Mouse (Mus musculus): ENCODE measurements around the gene Atxn1. TPM values are rescaled to one million over a fixed set of nuclear protein-coding genes. Genes with fewer than 3 reads are reported as not detected.

Atxn1 gene
- total RNA-seq, 2 experiments from 2014 or later, result 145 to 169 TPM

- intact Hi-C loops (cut with DNase I), result no loop called here
- DNase-seq (ENCODE audit: low spot score in 2 of 2), result no peak
These were observed 332.7 kb downstream of the Atxn1 start for GRCm38 (mm10) chr13:45632133-45632532.

- no peak for DNase-seq (ENCODE audit: low spot score in 2 of 2)
- intact Hi-C loops (cut with DNase I), result no loop called here
These were observed 334.1 kb downstream of the Atxn1 start for GRCm38 (mm10) chr13:45630518-45631290.

- intact Hi-C loops (cut with DNase I), result no loop called here
- DNase-seq (ENCODE audit: low spot score in 2 of 2), result no peak
These were observed 335.1 kb downstream of the Atxn1 start for GRCm38 (mm10) chr13:45629750-45630149.

GRCm38 (mm10) chr13:45628341-45628740 is 336.5 kb downstream of the Atxn1 start:
- DNase-seq (ENCODE audit: low spot score in 2 of 2), result no peak
- intact Hi-C loops (cut with DNase I), result no loop called here

GRCm38 (mm10) chr13:45627206-45627751 is 337.5 kb downstream of the Atxn1 start:
- intact Hi-C loops (cut with DNase I), result no loop called here
- DNase-seq (ENCODE audit: low spot score in 2 of 2), result no peak

GRCm38 (mm10) chr13:45625740-45626139 is 339.1 kb downstream of the Atxn1 start:
- DNase-seq (ENCODE audit: low spot score in 2 of 2), result no peak
- intact Hi-C loops (cut with DNase I), result no loop called here

- DNase-seq (ENCODE audit: low spot score in 2 of 2), result peak in 1 of 2 experiments; percentile 60
- intact Hi-C loops (cut with DNase I), result no loop called here
These were observed 341.0 kb downstream of the Atxn1 start for GRCm38 (mm10) chr13:45623846-45624245.

GRCm38 (mm10) chr13:45622871-45623546 is 341.8 kb downstream of the Atxn1 start:
- no peak for DNase-seq (ENCODE audit: low spot score in 2 of 2)
- intact Hi-C loops (cut with DNase I), result no loop called here

- DNase-seq (ENCODE audit: low spot score in 2 of 2), result no peak
- intact Hi-C loops (cut with DNase I), result no loop called here
These were observed 344.1 kb downstream of the Atxn1 start for GRCm38 (mm10) chr13:45620687-45621086.

GRCm38 (mm10) chr13:45620281-45620680 is 344.5 kb downstream of the Atxn1 start:
- intact Hi-C loops (cut with DNase I), result no loop called here

GRCm38 (mm10) chr13:45617988-45618387 is 346.8 kb downstream of the Atxn1 start:
- intact Hi-C loops (cut with DNase I), result no loop called here
- DNase-seq (ENCODE audit: low spot score in 2 of 2), result no peak

More at GRCm38 (mm10) chr13:45620281-45620680, 344.5 kb downstream of the Atxn1 start:
- no peak for DNase-seq (ENCODE audit: low spot score in 2 of 2)

GRCm38 (mm10) chr13:45614762-45615161 is 350.0 kb downstream of the Atxn1 start:
- DNase-seq (ENCODE audit: low spot score in 2 of 2), result peak; percentile 72 to 86
- intact Hi-C loops (cut with DNase I), result no loop called here

- intact Hi-C loops (cut with DNase I), result no loop called here
- peak; percentile 65 to 90 for DNase-seq (ENCODE audit: low spot score in 2 of 2)
These were observed 351.5 kb downstream of the Atxn1 start for GRCm38 (mm10) chr13:45613346-45613745.

GRCm38 (mm10) chr13:45611554-45611953 is 353.3 kb downstream of the Atxn1 start:
- DNase-seq (ENCODE audit: low spot score in 2 of 2), result no peak
- intact Hi-C loops (cut with DNase I), result no loop called here

GRCm38 (mm10) chr13:45609461-45609860 is 355.3 kb downstream of the Atxn1 start:
- intact Hi-C loops (cut with DNase I), result no loop called here
- no peak for DNase-seq (ENCODE audit: low spot score in 2 of 2)

GRCm38 (mm10) chr13:45608593-45608992 is 356.2 kb downstream of the Atxn1 start:
- intact Hi-C loops (cut with DNase I), result no loop called here
- DNase-seq (ENCODE audit: low spot score in 2 of 2), result no peak

GRCm38 (mm10) chr13:45607946-45608345 is 356.9 kb downstream of the Atxn1 start:
- DNase-seq (ENCODE audit: low spot score in 2 of 2), result peak in 1 of 2 experiments; percentile 37

GRCm38 (mm10) chr13:45603636-45604035 is 361.2 kb downstream of the Atxn1 start:
- DNase-seq (ENCODE audit: low spot score in 2 of 2), result no peak
- intact Hi-C loops (cut with DNase I), result no loop called here

More at GRCm38 (mm10) chr13:45607946-45608345, 356.9 kb downstream of the Atxn1 start:
- intact Hi-C loops (cut with DNase I), result no loop called here

- intact Hi-C loops (cut with DNase I), result no loop called here
- no peak for DNase-seq (ENCODE audit: low spot score in 2 of 2)
These were observed 364.4 kb downstream of the Atxn1 start for GRCm38 (mm10) chr13:45600443-45600842.

- intact Hi-C loops (cut with DNase I), result no loop called here
- no peak for DNase-seq (ENCODE audit: low spot score in 2 of 2)
These were observed 365.0 kb downstream of the Atxn1 start for GRCm38 (mm10) chr13:45599831-45600230.
